Mouse (Mus musculus): ENCODE measurements around the gene Armh3.

DNA sequence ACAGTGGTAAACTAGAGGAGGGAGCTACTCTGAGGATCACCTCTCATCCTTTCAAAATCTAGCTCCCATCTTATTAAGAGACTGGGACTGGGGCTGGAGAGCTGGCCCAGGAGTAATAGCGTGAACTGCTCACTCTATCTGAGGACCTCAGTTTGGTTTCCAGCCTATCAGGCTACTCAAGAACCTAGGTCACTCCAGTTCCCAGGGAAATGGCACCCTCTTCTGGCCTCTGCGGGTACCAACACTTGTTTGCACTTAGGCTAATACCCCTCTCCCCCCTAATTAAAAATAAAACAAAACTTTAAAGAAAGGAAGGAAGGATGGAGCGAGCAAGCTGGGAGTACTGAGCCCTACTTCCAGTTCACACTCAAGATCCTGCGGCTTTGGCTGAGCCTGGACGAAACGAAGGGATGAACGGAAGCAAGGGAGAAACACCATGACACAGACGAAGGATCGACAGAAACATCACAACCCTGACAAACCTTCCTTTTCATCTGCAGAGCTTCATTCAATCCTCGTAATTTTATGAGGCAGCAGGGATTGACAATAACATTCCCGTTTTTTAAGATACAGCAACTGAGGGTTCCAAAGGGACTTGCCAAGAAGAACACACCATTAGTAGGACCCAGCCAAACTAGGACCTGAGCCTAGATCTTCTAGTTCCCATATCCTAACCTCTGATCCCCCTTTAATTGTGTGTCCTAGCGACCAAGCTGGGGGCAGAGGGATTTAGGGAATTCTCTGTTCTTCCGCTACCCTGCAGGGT is 38.4 kb upstream of the Armh3 start:
- TF ChIP-seq POLR2A (IDR thresholded peaks at IDR 0.05; ENCODE audit: control insufficient read depth, low read depth, low read length) (no peak), CTCF (IDR thresholded peaks at IDR 0.05; ENCODE audit: control insufficient read depth, insufficient read depth, insufficient replicate concordance, low read depth, low read length) (no peak)

Data from testis, adult 2 months (tissue).